Mouse (Mus musculus) cerebellum, adult 8-10 months (tissue): ENCODE data around the gene Slc34a3.
"Not testable (repeated sequence)": the region's sequence is repeated elsewhere in the genome, so short reads cannot be mapped to it uniquely, and the experiment has no call there.

ENCODE experiments used
- DNase-seq: peaks from one replicate; pipeline ENCODE4 v3.0.0; 2022

The Slc34a3 gene

DNA sequence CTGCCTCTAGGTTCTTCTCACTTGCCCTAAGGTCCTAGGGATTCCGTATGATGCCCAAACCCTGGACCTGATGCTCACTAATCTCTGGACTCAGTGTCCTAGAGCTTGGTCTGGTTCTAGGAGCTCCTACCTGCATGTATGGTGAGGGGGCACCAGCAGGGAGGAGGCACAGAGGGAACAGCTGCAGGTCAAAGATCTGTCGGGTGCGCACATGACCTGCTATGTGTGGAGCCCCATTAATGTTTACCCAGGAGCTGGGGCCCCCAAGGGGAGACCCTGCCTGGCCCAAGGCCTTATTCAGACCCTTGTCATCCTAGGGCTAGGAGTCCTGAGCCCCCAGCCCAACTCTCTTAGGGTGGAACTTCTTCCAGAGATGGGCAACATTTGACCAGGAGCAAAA, at the start of gene Slc34a3:
TSS of gene Slc34a3 (minus strand) at position 315 of the 400 bp plus-strand sequence.
- DNase-seq, result no peak

DNA sequence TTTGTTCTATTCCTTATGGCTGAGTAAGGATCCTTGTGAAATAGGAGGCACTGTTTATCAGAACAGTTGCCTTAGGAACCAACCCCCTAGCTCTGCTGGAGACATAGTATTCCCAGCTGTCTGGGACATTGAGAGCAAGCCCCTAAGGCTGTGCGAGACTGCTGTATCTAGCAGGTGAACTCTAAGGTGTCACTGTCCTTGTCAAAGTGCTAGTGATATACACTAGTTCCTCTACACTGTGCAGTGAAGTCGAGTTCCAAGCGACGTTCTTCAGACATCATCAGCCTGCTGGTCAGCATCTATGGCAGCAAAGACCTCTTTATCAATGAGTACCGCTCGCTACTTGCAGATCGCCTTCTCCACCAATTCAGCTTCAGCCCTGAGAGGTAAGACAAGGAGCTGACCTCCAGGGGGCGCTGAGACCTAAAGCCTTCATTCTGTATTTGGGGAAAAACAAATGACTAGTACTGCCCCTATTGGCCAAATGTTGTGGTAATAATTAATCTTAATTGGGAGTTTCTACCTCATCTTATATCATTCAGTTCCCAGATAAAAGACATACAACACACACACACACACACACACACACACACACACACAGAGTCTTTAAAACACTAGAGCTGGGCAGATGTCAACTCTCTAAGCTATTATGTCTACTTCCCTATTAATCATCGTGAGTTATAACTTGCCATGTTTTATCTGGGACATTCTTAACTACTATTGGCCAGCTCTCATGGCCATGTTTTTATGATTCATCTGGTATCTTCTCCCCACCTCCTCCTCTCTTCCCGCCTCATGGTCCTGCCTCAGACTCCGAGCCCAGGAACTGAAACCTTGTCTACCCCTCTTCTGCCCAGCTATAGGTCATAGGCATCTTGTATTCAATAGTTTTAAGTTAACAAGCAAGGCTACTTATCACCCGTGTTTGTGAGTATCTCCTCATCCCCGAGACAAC, 45.0 kb upstream of the Slc34a3 start:
- peak; percentile 88 for DNase-seq

DNA sequence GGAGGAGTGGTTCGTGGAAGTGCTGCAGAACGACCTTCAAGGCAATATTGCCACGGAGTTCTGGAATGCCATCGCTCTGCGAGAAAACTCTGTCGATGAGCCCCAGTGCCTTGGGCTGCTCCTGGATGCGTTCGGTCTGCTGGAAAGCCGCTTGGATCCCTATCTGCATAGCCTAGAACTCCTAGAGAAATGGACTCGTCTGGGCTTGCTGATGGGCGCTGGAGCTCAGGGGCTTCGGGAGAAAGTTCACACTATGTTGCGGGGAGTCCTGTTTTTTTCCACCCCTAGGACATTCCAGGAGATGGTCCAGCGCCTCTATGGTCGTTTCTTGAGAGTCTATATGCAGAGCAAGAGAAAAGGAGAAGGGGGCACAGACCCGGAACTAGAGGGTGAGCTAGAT, 38.8 kb upstream of the Slc34a3 start:
- DNase-seq, result no peak

DNA sequence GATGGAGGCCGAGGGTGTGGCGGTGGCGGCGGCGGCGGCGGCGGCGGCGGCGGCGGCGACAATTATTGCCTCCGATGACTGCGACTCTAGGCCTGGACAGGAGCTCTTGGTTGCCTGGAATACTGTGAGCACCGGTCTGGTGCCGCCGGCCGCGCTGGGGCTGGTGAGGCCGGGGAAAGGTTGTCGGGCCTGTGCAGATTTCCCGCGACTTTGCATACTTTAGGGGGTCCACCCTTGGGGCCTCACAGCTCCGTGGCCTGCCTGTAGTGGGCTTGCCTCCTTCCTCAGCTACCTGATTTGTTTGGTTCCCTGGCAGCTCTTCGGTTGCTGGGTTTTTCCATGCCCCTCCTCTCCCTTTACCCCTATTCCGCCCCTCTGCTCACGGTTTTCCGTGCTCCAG, 38.4 kb upstream of the Slc34a3 start:
- DNase-seq, result no peak

DNA sequence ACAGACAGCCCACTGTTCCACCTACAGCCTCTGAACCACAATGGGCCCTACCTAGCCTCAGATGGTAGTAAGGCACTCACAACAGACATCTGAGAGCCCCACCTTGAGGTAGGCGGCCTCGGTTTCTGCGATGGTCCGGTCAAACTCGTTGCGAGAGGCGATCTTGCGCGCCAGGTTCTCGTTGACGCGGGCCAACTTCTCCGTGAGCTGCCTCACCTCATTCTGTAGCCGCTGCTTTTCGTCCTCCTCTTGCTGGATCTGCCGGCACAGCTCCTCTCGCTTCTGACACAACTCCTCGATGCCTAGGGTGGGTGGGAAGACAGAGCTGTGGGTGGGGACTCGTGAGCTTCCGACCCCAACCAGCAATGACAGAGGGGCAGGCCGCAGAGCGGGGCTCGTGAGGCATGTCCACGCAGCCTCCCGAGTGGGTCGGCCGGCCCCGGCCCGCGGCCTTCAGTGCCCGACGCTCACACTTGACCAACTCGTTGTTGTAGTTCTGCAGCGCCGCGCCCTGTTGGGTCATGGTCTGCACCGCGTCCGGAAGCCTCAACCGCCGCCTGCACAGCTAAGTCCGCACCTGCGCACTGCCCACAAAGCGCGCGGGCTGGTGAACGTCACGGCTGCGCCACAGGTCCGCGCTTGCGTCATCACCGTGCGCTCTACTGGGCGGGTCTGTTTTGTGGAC, 37.8 kb upstream of the Slc34a3 start, which contains the start of the genes Ssna1 and Anapc2:
TSS of gene Ssna1 (minus strand) at position 612 of the 685 bp plus-strand sequence.
TSS of gene Anapc2 (plus strand) at position 652 of the 685 bp plus-strand sequence.
- peak; percentile 97 for DNase-seq

DNA sequence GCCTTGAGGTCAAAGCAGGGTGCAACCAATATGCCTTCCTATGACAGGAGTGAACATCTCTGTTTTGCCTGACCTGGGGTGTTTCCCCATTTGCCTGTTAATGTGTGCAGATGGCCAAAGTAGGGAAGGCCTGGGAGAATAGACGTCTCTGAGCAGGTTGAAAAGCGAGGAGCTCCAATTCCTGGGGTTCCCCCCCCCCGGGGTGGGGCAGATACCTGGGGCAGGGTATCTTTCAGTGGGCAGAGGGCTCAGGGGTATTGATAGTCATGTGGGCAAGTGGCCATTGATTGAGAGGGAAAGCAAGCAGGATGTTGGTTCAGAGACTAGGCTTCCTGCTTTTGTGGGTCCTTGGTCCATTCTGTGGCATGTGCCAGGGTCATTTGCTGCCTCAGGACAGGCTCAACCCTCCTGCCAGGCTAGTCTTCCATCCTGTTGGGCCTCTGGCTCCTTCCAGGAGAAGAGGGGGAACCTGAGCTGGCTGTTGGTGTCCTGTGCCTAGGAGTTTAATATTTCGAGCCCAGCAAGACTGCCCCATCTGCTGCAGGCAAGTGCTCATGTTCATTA, 33.7 kb upstream of the Slc34a3 start:
- DNase-seq, result no peak

DNA sequence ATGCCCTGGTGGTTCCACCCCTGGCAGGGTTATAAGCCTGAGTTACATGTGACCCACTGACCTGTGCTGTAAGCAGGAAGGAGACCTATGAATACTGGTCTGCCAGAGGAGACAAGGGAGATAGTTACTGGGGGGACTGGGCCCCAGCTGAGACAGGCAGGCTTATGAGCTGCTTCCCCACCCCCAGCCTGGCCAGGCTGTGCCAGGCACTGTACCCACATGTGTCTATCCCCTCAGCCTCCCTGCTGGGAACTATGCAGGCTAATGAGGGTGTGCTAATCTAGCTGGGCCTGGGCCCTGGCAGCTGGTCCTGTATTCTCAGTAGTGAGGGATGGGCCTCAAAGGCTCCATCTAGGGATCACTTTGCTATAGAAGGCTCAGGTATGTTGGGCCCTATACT, 33.1 kb upstream of the Slc34a3 start:
- DNase-seq, result no peak

DNA sequence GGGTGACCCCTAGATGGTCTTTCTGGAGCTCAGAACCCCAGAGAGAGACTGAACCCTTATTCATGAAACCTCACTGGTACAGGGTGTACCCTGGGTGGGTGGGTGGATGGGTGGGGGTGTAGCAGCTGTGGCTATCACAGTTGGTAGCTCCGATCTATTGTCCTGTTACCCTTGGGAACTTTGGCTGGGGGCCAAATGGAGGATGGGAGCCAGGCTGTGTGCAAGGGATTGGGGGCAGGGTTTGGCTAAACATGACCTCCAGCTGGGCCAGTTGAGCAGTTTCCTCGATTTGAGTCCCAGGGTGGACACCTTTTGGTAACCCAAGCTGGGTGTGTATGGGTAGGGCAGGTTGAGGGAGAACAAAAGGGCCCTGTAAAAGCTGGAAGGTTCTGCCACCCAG, 32.6 kb upstream of the Slc34a3 start:
- peak; percentile 80 for DNase-seq

DNA sequence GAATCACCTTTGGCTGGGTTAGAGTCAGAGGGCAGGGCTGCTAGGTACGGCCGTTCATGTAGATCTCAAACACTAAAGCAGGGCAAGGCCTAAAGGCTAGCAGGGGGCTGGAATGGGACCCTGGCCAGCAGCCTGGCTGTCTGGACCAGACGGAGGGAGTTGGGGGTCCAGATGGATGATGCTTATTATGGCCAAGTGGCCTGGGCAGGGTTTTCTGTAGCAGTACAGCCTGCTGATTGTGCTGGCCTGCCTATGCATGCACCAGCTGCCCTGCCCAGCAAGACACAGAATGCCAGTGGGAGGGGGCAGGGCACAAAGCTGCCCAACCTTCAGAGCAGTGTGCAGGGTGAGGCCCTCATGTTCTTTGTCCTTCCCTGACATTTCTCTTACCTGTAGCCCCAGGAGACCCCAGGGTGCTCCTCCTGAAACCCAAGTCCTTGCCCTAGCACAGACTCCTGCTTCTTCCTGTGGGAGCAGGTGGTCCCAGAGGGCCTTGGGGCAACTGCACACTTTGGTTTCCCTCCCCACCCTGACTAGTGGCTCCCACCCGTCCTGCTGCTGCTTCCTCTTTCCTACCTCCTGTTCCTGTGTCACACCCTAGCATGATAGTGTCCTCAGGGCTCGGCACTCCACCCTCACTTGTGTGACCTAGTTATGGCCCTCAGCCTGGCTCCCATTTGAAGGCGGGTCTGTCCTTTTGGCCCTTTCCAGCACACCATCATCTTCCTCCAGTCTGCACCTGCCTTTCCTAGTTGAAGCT, 31.9 kb upstream of the Slc34a3 start:
- peak; percentile 96 for DNase-seq

DNA sequence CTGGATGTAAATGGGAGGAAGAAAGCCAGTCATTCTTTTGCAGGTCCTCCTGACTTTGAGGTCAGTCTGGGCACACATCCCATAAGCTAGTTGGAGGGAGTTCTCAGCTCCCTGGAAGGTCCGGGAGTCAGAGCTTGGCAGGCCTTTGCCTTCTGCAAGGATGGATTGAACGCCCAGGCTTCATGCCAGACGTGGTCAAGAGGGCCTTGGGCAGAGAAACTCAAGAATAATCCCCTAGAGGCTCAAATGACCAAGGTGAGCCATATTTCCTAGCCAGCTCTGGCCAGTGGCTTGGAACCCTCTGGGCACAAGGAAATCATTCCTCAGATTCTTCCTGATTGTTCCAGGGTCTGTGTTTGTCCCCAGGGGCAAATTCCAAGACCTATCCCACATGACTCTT, 30.7 kb upstream of the Slc34a3 start:
- peak; percentile 87 for DNase-seq

DNA sequence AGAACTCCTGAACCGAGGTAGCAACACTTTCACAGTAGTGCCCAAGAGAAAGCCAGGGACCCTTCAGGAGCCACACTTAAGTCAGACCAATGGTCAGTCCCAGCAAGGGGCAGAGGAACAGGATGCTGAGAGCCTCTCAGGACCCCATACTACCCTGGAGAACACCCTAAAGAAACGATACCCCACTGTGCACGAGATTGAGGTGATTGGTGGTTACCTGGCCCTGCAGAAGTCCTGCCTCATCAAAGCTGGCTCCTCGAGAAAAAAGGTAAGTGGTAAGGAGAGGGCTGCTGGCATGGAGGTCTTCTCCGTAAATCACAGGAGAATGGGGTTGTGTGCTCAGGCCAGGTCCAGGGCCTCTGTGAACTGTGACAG, 30.1 kb upstream of the Slc34a3 start:
- DNase-seq, result no peak

DNA sequence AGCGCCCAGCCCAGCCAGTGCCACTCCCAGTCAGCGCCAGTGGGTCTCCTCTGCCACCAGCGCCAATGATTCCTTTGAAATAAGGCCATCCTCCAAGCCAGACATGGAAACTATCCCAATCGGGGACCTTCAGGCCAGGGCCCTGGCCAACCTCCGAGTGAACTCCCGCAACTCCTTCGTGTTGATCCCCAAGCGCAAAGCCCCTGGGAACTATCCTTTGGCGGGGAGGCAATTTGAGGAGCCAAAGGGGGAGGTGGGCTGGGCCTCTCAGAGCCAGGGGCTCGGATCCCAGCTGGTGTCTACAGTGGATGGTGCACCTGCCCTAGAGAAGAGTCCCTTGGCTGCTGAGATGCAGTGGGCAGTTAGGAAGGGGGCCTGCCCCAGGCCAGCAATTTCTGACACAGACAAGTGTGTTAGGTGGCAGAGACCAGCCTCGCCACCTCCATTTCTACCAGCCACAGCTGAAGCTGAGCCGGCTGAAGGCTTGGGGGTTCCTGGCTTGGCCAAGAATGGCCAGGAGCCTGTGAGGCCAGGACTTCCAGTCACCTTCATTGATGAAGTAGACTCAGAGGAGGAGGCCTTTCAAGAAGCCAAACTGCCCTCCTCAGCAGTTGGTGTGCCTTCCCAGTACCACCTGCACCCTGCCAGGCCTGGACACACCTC, 29.6 kb upstream of the Slc34a3 start:
- peak; percentile 49 for DNase-seq

DNA sequence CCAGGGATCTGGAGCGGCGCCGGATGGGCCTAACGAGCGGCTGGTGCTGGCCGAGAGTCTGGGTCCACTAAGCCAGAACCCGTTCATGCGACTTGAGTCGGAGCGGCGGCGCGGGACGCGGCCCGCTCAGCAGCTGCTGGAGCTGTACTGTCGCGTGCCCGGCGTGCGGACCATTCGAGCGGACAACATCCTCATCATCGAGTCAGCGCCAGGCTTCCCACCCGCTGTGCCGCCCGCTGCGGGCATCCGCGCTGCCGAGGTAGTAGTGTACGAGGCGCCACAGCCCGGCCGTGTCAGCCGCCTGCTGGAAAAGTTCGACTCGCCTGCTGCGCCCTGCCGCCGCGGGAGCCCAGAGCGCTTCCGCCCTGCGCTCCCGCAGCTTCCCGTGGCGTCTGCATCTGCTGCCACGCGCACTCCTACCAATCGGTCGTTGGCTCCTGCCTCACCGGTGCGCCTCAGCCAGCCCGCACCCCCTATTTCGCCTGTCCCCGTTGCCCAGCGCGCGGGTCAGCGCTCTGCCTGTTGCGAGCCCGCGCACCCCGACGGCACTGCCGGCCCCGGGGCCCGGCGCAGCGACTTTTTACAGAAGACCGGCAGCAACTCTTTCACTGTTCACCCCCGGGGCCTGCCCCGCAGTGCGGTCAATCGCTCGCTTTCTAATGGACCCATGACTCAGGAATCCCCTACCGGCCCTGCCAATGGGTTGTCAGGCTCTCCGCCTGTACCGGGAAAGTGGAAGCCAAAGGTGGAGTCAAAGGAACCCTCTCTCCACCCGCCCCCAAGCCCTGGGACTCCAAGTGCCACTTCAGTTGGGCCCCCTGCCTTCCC, 28.8 kb upstream of the Slc34a3 start:
- DNase-seq, result peak; percentile 82

DNA sequence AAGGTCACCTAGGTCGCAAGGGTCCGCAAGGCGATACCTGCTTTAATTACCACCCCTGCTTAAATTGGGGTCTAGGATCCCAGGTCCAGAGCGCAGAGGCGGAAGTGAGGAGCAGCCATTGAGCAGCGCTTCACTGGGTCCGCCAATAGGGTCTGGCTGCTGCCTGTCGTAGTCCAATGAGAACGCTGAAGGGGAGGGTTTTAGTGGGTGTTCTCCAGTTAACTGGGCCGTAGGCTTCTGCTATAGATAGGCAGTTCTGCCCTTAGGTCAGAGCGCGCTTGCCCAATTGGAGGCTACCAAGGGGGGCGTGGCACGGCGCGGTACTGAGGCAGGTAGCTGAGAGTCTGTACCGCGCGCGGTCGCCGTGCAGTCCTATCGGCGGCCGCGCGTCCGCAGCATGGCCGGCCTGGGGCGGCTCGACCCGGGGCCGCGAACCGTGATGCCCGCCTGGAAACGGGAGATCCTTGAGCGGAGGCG, 28.2 kb upstream of the Slc34a3 start, which contains the start of gene Tprn:
TSS of gene Tprn (plus strand) at position 328 of the 477 bp plus-strand sequence.
- DNase-seq, result peak; percentile 95

DNA sequence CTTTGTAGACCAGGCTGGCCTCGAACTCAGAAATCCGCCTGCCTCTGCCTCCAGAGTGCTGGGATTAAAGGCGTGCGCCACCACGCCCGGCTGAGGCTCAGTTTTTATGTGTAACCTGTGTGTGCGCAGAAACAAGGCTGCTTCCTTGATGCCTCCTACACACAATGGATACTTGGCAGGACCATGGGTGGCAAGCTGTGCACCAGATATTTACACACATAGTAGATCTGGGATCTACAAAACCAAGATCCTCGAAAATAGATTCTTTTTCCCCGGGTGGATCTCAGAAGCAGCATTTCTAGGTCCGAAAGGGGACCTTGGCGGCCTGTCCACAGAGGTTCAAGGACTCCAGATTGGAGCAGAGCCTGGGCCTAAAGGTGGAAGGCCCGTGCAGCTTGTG, 27.7 kb upstream of the Slc34a3 start:
- DNase-seq, result no peak

DNA sequence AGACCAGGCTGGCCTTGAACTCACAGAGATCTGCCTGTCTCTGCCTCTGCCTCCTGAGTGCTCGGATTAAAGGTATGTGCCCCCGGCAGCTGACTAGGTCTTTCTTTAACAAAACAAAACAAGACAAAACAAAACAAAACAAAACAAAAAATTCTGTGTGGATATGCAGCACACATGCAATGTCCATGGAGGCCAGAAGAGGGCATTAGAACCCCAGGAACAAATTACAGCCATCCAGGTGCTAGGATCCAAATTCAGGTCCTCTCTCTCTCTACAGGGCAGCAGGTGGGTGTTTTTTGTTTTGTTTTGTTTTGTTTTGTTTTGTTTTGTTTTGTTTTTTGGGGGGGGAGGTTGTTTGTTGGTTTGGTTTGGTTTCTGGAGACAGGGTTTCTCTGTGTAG, 24.7 kb upstream of the Slc34a3 start:
- no peak for DNase-seq

DNA sequence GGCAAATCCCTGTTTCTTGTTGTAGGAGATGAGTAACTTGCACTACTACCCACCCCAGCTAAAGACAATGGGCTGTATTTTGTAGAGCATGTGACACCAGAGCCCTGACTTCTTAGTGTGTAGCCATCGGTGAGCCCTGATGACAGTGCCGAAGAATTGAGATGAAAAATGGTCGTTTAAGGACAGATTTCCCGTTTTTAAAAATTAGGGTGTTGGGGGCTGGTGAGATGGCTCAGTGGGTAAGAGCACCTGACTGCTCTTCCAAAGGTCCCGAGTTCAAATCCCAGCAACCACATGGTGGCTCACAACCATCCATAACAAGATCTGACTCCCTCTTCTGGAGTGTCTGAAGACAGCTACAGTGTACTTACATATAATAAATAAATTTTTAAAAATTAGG, 23.1 kb upstream of the Slc34a3 start:
- DNase-seq, result not testable (repeated sequence)

DNA sequence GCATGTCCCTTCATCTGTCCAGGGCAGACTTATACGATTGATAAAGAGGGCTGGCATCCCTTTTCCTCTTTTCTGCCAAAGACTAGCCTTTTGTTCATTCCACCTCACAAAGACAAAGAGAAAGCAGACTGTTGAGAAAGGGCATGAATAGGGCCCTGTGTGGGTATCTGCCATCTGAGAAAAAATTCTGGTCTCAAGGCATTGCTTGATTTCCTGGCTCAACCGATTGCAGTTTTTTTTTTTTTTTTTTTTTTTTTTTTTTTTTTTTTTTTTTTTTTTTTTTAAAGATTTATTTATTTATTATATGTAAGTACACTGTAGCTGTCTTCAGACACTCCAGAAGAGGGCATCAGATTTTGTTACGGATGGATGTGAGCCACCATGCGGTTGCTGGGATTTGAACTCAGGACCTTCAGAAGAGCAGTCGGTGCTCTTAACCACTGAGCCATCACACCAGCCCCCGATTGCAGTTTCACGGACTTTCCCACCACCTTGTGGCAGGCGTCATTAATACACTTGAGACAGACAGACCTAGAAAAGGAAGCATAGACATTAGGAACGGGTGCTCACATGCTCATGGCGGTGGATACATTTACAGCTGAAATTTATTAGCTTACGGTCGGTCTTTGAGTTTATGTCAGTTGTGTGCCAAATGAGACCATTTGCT, 22.4 kb upstream of the Slc34a3 start:
- DNase-seq, result not testable (repeated sequence)

DNA sequence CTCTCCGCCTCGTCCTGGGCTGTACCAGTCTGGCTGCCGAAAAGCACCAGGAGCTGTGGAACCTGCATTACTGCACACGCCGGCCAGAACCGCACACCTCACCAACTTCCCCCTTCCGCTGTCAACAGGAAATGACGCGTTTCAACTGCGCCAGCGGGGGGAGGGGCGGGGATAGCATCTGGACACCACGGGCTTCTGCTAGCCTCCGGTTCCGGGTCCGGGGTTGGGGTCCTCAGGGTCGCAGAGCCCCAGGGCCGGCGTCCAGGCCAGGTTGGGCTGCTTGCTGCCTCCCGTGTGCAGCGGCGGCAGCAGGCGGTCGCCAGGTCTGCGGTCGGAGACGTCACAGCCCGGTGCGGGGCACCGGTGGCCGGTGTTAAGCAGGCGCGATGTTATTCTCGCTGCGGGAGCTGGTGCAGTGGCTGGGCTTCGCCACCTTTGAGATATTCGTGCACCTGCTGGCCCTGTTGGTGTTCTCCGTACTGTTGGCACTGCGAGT, 21.2 kb upstream of the Slc34a3 start, which contains the start of gene Tmem203:
TSS of gene Tmem203 (plus strand) at position 156 of the 496 bp plus-strand sequence.
- peak; percentile 82 for DNase-seq

DNA sequence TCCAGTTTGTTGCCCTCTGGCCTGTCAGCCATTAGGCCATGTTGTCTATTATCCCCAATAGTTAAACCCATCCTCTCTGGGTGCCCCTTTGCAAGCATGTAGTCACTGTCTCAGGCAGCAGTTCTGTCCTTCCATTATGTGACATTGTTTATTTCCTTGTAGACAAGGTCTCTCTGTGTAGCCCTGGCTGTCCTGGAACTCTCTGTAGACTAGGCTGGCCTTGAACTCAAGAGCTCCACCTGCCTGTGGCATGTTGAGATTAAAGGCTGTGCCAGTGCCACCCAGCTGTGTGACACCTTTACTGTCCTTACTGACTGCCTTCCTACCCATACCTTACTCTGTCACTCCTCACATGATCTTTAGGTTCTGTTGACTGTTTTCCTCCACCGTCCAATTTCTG, 18.2 kb upstream of the Slc34a3 start:
- no peak for DNase-seq
